Mouse (Mus musculus) testis, adult 2 months (tissue): ENCODE results near the gene H13.

Source experiments
- CTCF ChIP-seq: fragments of 200-500 bp; IDR thresholded peaks from 2 replicates; pipeline ENCODE4 v1.5.1; 2012; ENCODE audit warnings: low read depth, mild to moderate bottlenecking, inconsistent platforms, low read length, moderate library complexity; ENCODE audit not compliant: control insufficient read depth, insufficient read depth, insufficient replicate concordance
- POLR2A ChIP-seq: fragments of 200-500 bp; IDR thresholded peaks from 2 replicates; pipeline ENCODE4 v1.6.1; 2012; ENCODE audit warnings: low read depth, mild to moderate bottlenecking, inconsistent platforms, low read length, moderate library complexity; ENCODE audit not compliant: control insufficient read depth

DNA sequence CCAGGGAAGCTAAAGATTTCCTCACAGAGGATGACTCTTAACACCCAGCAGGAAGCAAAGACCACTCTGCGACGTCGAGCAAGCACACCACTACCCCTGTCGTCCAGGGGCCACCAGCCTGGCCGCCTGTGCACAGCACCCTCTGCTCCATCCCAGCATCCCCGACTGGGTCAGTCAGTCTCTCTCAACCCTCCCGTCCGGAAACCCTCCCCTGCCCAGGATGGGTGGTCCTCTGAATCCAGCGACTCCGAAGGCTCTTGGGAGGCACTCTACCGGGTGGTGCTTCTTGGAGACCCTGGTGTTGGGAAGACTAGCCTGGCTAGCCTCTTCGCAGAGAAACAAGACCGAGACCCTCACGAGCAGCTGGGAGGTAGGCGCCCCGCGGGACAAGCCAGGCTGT lies 41.2 kb upstream of the H13 start:
- TF ChIP-seq CTCF, result no peak
- no peak for TF ChIP-seq POLR2A
